Mouse (Mus musculus) layer of hippocampus, adult 9-10 months (tissue): ENCODE results near the gene Arhgef17.

Experiments
- DNase-seq: peaks from one replicate; pipeline ENCODE4 v3.0.0; 2022; ENCODE audit warnings: low spot score

Gene Arhgef17

DNA sequence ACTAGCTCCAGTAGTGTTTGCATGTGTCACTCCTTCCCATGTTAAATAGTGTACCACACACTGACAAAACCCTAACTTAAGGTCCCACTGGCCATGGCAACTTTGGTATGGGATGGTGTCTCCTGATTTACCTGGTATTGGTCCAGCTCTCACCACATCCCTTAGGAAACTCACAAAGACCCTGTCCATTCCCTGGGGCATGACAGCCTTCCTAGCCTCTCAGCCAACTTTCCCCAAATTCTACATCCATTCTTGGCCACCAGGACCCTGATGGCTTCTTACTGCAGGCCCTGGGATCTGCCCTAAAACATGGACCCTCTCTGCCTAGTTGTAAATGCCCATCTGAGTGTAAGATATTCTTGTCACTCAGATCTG, 86.9 kb downstream of the Arhgef17 start:
- DNase-seq: no peak

DNA sequence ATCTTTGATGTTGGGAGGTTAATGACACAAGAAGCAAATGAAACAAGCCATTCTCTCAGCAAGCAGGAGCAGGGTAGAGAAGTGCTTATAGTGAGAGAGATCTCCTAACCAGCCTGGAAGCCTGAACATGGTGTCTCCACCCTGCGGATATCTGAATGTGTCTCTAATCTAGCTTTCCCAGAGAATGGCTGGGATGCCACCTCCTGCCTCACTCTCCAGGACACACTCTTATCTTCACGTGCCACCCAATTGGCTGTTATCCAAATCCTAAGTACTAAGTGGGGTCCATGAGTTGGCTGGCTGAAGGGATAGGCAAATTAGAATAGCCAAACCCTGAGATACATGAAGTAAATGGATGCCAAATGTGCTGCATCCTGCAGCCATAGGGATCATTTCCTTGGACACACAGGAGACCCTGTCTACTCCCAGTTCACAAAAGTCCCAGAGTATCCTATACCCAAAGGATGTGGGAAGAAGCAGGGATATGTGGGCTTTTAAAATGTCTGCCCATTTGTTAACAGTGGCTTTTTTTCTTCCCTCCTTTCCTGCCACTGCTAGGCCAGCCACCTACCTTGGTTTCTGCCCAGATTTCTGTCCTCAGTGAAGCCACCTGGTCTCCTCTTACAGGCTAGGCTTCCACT, 87.4 kb downstream of the Arhgef17 start:
- no peak for DNase-seq

DNA sequence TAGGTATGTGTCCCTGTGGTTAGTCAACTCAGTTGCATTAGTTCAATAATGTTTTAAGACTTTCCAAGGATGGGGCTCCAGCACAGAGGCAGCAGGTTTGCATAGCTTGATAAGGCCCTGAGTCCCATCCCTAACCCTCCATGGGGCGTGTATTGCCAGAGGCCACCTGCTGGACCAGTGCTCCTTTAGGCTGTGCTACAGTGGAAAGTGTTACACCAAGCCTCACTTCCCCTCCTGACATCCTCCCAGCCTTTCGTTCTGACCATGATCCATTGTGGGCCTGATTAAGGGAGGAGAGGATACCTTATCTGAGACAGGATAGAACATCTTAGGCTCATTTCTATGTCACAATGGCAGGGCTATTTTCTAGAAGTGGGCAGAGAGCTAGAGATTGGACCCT, 88.0 kb downstream of the Arhgef17 start:
- DNase-seq: no peak

DNA sequence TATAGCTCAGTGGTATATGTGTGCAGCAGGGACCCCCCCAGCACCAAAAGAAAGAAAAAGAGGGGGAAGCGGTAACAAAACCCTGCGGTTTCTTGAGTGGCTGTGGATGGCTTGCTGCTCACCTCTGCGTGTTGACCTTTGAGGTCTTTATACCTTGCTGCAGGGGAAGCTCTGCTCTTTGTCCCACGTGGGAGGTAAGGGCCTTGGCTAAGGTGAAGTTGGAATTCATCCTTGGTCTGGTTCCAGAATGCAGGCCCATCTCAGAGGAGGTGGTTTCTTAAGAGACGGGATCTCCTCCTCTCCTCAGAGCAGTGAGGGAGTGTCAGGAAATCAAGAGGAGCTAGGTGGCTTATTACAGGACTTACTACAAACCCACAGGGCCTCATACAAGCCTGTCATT, 89.7 kb downstream of the Arhgef17 start:
- DNase-seq: no peak

DNA sequence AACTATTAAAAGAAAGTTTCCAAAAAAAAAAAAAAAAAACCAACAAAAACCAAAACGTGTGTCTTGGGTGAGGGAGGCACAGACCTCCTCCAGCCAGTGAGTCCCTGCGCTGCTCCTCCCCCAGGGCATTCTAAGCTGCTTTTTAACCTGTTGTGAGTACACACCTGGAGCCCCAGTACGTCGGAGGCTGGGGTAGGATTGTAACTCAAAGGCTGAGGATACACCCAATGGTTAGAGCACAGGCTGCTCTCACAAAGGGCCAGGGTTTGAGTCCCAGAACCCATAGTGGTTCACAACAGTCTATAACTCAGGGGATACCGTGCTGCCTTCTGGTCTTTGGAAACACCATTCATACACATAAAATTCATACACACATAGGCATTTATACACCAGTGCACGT, 90.3 kb downstream of the Arhgef17 start:
- no peak for DNase-seq

DNA sequence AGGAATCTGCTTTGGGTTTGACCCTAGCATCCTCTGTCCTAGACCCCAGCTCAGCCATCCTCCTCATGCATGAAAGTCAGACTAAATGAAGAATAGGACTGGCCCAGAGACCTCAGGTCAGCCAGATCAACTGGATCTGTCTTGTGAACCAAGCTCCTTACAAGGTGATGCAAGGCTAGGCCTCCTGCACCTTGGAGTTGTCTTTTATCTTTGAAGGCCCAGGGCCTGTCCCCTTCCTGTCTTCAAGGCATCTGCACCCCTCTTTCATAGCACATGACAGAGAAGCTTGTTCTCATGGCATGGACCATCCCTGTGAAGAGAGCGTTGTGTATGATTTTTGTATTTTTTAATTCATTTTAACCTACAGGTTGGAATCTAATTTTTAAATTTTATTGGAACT, 91.0 kb downstream of the Arhgef17 start:
- DNase-seq: no peak

DNA sequence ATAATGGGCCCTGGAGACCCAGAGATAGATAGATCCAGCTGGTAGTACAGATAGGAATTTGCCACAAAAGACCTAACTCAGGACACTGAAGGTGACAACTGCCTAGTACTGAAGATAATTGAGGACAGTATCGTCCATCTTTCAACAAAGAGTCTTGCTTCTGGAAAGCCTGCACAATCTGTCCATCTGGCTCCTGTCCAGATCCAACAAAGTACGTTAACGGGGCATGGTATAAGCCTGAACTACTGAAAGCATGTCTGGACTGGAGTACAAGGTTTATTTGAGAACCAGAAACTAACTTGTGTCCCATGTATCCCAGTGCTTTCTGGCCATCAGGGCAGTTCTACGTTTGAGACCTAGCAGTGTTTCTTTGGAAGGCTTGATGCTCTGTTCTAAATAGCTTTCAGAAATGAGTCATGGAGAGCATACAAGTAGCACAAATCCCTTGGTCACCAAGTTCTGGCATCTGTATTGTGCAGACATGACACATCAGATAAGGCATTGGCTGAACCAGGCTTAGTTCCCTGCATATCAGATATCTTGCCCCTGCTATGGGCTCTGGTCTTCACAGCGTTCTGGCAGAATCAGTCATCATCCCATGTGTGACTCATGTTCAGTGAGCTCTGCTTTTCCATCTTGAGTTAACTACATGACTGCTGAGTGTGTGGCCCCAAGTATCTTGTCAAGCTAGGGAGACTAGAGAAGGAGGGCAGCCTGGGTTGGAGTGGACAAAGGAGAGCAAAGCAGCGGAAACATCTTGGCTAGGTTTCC, 92.1 kb downstream of the Arhgef17 start:
- no peak for DNase-seq

DNA sequence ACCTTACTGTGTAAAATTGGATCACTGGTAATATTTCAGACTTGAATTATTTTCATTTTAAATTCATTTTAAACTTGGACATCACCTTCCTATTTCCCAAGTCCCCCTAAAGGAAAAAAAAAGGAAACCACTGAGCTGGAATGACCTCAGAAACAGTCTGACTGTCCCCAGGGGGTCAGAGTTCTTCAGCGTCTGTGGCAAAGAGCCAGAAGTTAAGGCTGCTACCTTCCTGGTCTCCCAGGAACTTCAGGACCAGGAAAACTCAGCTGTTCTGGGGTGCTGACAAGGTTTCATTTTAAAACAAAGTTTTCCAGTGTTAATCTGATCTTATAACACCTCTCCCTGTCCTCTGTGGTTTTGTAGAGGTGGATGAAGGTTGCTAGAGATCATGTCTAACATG, 94.2 kb downstream of the Arhgef17 start:
- no peak for DNase-seq

DNA sequence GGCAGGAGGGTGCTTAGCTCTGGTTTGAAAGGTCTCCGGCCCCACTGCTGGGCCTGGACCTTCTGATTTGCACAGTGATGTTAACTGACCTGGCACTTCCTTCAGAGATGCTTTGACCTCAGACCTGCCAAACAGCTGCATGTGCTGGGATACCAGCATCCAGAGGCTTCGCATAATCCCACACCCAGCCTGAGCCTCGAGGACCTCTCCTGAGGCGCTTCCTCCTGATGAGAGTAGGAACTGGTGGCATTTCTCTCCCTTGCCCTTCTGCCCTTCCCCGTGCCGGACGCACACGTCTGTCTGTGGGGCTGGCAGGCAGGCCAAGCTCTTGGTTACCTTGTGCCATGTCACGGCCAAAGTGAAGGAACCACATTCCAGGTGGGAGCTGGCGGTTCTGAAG, 95.2 kb downstream of the Arhgef17 start:
- DNase-seq: no peak

DNA sequence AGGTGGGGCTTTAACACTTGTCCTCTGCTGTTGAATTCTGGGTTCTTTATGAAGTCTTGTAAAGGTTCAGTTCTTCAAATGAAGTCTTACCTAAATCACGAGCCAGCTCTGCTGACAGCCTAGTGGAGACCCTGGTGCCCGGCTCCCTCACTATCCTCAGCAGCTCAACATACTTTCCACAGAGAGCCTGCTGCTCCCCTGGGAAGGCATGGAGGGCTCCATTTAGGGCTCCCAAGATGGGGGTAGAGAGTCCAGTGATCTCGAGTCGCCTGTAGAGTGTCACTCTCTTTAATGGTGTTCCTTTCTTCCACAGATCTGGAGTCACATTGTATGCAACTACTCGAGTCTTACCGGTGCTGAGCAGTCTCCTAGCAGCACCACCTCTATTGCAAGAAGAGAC, 96.2 kb downstream of the Arhgef17 start:
- DNase-seq: no peak

DNA sequence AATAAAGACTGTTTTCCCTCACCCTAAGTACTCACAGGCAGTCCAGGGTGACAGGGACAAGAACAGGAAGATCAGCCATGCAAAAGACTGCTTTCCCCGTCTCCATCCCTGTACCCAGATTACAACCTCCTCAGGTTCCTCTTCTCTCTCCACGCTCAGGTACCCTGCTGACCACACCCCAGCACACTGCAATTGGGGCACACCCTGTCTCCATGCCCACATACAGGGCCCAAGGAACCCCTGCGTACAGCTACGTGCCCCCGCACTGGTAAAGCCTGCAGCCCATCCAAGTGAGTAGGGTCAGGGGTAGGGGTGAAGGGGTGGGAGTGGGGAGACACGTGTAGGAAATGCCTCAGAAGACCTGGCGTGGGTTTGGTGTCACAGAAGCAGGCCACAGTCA, 96.7 kb downstream of the Arhgef17 start:
- DNase-seq: no peak

DNA sequence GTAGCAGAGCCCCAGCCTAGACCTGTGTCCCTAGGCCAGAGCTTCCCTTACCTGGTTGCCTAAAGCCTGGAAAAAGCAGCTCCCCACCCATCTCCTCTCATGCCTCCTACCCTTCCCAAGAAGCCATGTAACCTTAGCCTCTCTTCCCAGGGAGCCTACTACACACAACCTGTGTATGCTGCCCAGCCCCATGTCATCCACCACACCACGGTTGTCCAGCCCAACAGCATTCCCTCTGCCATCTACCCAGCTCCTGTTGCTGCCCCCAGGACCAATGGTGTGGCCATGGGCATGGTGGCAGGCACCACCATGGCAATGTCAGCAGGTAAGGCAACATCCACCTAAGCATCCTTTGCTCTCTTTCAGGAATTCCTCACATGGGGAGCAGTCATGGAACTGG, 98.0 kb downstream of the Arhgef17 start:
- DNase-seq: no peak

DNA sequence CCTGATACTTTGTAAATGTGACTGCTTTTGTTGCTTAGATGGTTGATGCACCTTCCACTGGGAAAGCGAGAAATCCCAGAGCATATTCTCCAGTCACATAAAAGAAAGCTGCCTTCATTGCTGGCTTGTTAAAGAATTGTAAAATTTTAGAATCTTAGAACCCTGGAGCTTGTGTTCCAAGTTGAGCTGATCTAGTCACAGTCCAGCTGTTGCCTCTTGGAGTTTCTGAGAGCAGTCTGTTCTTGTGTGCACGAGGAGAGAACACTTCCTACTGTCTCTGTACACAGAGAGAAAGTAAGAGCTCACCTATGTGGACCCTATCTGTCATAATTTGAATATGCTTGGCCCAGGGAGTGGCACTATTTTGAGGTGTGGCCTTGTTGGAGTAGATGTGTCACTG, 103.4 kb downstream of the Arhgef17 start:
- no peak for DNase-seq

DNA sequence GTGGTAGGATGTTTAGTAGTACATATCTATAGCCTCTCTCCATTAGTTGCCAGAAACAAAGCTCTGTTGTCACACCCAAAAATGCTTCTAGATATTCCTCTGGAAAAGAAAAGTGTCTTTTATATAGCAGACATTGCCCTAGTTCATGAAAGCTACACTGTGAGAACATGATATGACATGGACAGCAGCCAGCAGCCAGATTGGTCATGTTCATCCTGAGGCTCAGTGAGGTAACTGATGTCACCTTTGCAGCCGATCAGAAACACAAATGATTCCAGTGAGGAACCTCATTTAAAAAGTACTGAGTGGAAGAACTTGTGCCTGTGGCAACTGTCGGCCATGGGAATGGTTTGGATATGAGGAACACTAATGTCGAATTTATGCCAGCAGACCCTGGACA, 107.2 kb downstream of the Arhgef17 start:
- no peak for DNase-seq
